Mouse (Mus musculus) liver, adult 2 months (tissue): ENCODE measurements at regions not wholly inside any gene's neighbourhood (a gene's known extent, or its start where the extent isn't known, plus 50 kb on each side); places are given as distances from the start of the nearest gene placed in this dataset.

ENCODE experiments used
- CTCF ChIP-seq: fragments of 200-500 bp; IDR thresholded peaks from 2 replicates; pipeline ENCODE4 v1.5.1; 2011; ENCODE audit warnings: low read depth, low read length, control low read depth
- POLR2A ChIP-seq: fragments of 200-500 bp; IDR thresholded peaks from 2 replicates; pipeline ENCODE4 v1.6.1; 2011; ENCODE audit warnings: low read length, control low read depth; ENCODE audit not compliant: insufficient read depth; ENCODE audit errors: extremely low read depth

DNA sequence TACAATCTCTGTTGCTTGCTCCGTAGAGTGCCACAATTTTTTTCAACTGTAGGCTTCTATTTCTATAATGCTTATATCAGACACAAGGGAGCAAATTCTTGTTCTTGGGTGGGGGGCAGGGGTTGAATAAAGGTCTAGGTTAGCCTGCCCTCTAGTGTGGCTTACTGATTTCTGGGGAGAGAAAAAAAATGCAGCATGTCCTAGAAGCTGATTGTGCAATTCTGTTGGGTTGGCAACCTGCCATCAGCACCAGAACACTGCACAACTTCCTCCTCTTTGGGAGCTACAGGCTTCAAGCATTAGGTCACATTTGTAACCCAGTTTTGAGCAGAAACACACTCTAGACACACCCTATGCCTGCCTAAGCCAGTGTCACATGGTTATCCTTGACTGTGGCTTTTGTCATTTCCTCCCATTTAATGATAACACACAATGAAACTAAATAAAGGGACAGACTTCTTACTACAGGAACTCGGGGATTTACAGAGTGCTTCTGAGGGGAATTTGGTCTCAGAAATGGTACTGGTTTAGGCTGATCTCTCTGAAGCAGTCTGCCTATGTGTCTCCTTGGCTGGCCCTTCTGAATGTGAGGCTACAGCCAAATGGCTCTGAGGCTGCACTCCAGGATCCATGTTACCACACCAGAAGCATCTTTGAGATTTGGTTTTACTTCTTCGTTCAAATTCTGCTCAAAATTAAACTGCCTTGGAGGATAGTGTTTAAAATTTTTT is 389.2 kb downstream of the Atp6ap1l start:
- TF ChIP-seq CTCF (no peak), POLR2A (no peak)
